Mouse (Mus musculus) adrenal gland (tissue): ENCODE results near the gene Sept9.

Experiments used
- intact Hi-C: fragments of 180-260 bp; cut with DNase I; formaldehyde crosslinking; loops from one replicate; pipeline ENCODE4 v1.15.1; 2025

Gene Sept9

GRCm38 (mm10) chr11:117218070-117218469, 18.6 kb downstream of the Sept9 start:
- intact Hi-C loops = no loop called here

GRCm38 (mm10) chr11:117218498-117218897, 19.0 kb downstream of the Sept9 start:
- intact Hi-C loops = no loop called here

- intact Hi-C loops = no loop called here
Measured at GRCm38 (mm10) chr11:117220777-117221176, 21.3 kb downstream of the Sept9 start.

- intact Hi-C loops = no loop called here
Measured at GRCm38 (mm10) chr11:117221182-117221581, 21.7 kb downstream of the Sept9 start.

GRCm38 (mm10) chr11:117222899-117223298, 23.4 kb downstream of the Sept9 start:
- intact Hi-C loops = no loop called here

GRCm38 (mm10) chr11:117224804-117225203, 25.3 kb downstream of the Sept9 start:
- intact Hi-C loops = no loop called here

GRCm38 (mm10) chr11:117225531-117226213, 26.2 kb downstream of the Sept9 start:
- intact Hi-C loops = no loop called here

- intact Hi-C loops = no loop called here
Measured at GRCm38 (mm10) chr11:117226214-117226535, 26.7 kb downstream of the Sept9 start.

GRCm38 (mm10) chr11:117228139-117228538, 28.7 kb downstream of the Sept9 start:
- intact Hi-C loops = no loop called here

- intact Hi-C loops = no loop called here
Measured at GRCm38 (mm10) chr11:117231551-117231950, 32.1 kb downstream of the Sept9 start.

- intact Hi-C loops = no loop called here
Measured at GRCm38 (mm10) chr11:117232032-117232431, 32.6 kb downstream of the Sept9 start.

GRCm38 (mm10) chr11:117232886-117233458, 33.5 kb downstream of the Sept9 start:
- intact Hi-C loops = no loop called here

GRCm38 (mm10) chr11:117233818-117234217, 34.4 kb downstream of the Sept9 start:
- intact Hi-C loops = no loop called here

- intact Hi-C loops = loop anchor here (5.0 kb wide), 1 partner anchor 77 kb away; no protein-coding TSS in a partner anchor
Measured at GRCm38 (mm10) chr11:117235086-117235897, 35.8 kb downstream of the Sept9 start.

GRCm38 (mm10) chr11:117235898-117236459, 36.5 kb downstream of the Sept9 start:
- intact Hi-C loops = loop anchor here (5.0 kb wide), 1 partner anchor 76 kb away; no protein-coding TSS in a partner anchor

- intact Hi-C loops = loop anchor here (1.0 to 5.0 kb wide), 2 partner anchors 74 to 120 kb away; no protein-coding TSS in a partner anchor
Measured at GRCm38 (mm10) chr11:117238169-117238568, 38.7 kb downstream of the Sept9 start.

- intact Hi-C loops = loop anchor here (5.0 kb wide), 1 partner anchor 73 kb away; no protein-coding TSS in a partner anchor
Measured at GRCm38 (mm10) chr11:117239617-117240016, 40.2 kb downstream of the Sept9 start.

- intact Hi-C loops = no loop called here
Measured at GRCm38 (mm10) chr11:117240322-117240721, 40.9 kb downstream of the Sept9 start.

GRCm38 (mm10) chr11:117240861-117241738, 41.6 kb downstream of the Sept9 start:
- intact Hi-C loops = no loop called here

- intact Hi-C loops = no loop called here
Measured at GRCm38 (mm10) chr11:117242339-117243084, 43.1 kb downstream of the Sept9 start.
